Mouse (Mus musculus) heart, embryonic 12.5 days (tissue): ENCODE measurements around the gene Tlr6. TPM values are rescaled to one million over a fixed set of nuclear protein-coding genes. Genes with fewer than 3 reads are reported as not detected.

Experiments used
- ATAC-seq: fragments of 200-750 bp; cut with Nextera tagmentation; 2 replicates; pipeline ENCODE4 v1.8.0; 2017; ENCODE audit warnings: moderate TSS enrichment, moderate library complexity; ENCODE audit not compliant: insufficient number of reproducible peaks, low FRiP score
- H3K27ac ChIP-seq: fragments of 300-500 bp; sonication (generic); 2 replicates; pipeline ENCODE4 v1.5.1; 2016; ENCODE audit warnings: mild to moderate bottlenecking, moderate library complexity; ENCODE audit not compliant: poor library complexity, severe bottlenecking
- H3K27me3 ChIP-seq: fragments of 300-500 bp; sonication (generic); replicated peaks from 2 replicates; pipeline ENCODE4 v1.6.1; 2016; ENCODE audit warnings: mild to moderate bottlenecking, moderate library complexity
- H3K36me3 ChIP-seq: fragments of 300-500 bp; sonication (generic); 2 replicates; pipeline ENCODE4 v1.6.1; 2016; ENCODE audit warnings: mild to moderate bottlenecking, moderate library complexity
- H3K4me1 ChIP-seq: fragments of 300-500 bp; sonication (generic); replicated peaks from 2 replicates; pipeline ENCODE4 v1.6.1; 2016; ENCODE audit warnings: mild to moderate bottlenecking
- H3K4me2 ChIP-seq: fragments of 300-500 bp; sonication (generic); 2 replicates; pipeline ENCODE4 v1.6.1; 2016; ENCODE audit warnings: mild to moderate bottlenecking, moderate library complexity
- H3K4me3 ChIP-seq: fragments of 300-500 bp; sonication (generic); 2 replicates; pipeline ENCODE4 v1.5.1; 2016; ENCODE audit warnings: mild to moderate bottlenecking
- H3K9ac ChIP-seq: fragments of 300-500 bp; sonication (generic); 2 replicates; pipeline ENCODE4 v1.6.1; 2016; ENCODE audit warnings: mild to moderate bottlenecking, moderate library complexity
- H3K9me3 ChIP-seq: fragments of 300-500 bp; sonication (generic); replicated peaks from 2 replicates; pipeline ENCODE4 v1.6.1; 2016; ENCODE audit warnings: mild to moderate bottlenecking, moderate library complexity
- WGBS: fragments of 180-500 bp; shearing (Covaris S2); methylation state at CpG from one replicate; pipeline ENCODE4 v1.1.7; 2016; 5-methylcytosine and 5-hydroxymethylcytosine counted together
- polyA plus RNA-seq: library from polyadenylated mRNA; unstranded; fragments of >200 nt; fragmentation: Nextera tagmentation; extraction: Ambion mirVana; gene quantifications from 2 replicates; pipeline ENCODE4 v1.2.1, GENCODE M21; 2016

The Tlr6 gene
- polyA plus RNA-seq, 1 experiment from 2014 or later = 0.72 TPM

DNA sequence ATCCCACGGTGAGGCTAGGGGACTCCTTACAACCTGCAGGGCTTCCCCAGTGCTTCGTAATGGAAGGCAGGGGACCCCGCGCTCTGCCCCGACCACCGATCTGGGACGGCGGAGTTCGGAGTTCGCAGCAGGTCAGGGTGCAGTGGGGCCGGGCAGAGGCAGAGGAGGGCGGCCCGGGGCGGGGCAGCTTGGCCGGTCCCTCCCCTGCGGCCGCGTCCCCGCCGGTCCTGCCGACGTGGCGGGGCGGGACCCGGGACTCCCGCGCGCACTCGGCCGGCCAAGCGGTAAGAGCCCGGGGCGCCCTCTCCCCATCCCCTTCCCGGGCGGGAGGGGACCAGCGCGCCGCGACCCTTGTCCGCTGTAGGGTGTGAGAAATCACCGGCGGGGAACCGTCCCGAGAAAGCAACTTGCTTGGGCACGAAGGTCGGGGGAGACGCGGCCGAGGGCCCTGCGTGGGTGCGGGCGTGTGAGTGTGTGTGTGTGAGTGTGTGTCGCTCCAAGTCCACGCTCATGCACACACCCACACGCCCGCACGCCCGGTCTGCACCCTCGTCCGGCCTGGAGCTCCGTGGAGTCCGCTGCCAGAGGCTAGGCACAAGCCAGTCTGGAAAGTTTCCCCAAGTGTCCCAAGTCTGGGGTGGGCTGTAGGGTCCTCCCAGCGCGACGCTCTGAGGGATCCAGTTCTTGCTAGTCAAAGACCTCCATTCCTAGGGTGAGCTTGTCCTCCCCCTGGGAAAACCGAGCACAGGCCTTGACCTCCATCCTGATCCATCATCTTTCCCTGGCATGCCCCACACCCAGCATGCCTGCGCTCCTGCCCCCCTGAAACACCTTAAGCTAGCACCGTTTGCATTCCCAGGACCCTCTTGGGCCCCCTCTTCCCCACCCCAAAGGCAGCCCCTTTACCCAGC, 10.2 kb upstream of the Tlr6 start, which contains the start of gene Fam114a1:
Fam114a1 (plus strand) TSS at position 211 of the 911 bp plus-strand sequence.
- Histone ChIP-seq H3K27me3 (no peaks in the 10 kb centered on the region), H3K36me3 (peaks cover 11% of the 10 kb centered on the region; the same call in 1 of the 2 replicates), H3K9ac (peak within 1 kb of the TSS; percentile 93), H3K9me3 (no peaks in the 10 kb centered on the region), H3K27ac (peak within 1 kb of the TSS; percentile 73), H3K4me2 (peak within 1 kb of the TSS; percentile 83), H3K4me3 (peak within 1 kb of the TSS; percentile 84), H3K4me1 (peaks cover 17% of the 10 kb centered on the region)
- WGBS = under 1% methylated on average over 66 of the region's 68 CpGs
- peak; percentile 90 for ATAC-seq

DNA sequence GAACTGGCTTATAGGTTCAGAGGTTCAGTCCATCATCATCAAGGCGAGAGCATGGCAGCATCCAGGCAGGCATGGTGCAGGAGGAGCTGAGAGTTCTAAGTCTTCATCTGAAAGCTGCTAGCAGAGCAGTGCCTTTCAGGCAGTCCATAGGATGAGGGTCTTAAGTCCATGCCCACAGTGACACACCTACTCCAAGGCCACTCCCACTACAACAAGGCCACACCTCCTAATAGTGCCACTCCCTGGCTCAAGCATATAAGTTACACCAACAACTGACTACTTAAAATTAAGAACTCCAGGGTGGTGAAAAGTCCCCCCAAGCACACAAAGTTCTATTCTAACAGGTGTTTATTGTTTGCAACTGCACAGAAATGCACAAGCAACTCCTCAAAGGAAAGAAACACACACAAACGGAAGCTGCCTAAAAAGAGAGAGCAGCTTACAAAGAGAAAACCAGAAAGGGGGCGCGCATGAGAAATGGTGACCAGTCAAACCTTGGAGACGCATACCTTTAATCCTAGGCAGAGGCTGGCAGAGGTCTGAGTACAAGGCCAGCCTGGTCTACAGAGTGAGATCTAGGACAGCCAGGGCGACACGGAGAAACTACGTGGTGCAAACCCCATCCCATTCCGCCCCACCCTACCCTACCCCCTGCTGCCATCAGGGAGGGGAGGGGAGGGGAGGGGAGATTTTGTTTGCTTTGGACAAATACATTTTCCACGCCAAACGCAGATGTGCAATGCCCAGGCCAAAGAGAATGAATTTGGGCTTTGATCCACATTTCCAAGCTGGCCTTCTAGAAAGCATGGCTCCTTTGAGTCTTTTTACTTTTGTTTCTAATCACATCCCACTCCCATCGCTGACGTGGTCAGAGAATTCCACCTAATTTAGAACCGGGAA, 9.3 kb upstream of the Tlr6 start:
- Histone ChIP-seq H3K9me3 (no peaks in the 10 kb centered on the region), H3K4me3 (peak overlapping the region; percentile 84), H3K9ac (peak overlapping the region; percentile 93), H3K4me1 (peaks cover 15% of the 10 kb centered on the region), H3K36me3 (peaks cover 11% of the 10 kb centered on the region; the same call in 1 of the 2 replicates), H3K4me2 (peak overlapping the region; percentile 83), H3K27me3 (no peaks in the 10 kb centered on the region), H3K27ac (peak overlapping the region; percentile 73)
- peak; percentile 48 for ATAC-seq
- WGBS = 4% methylated on average over 14 of the region's 14 CpGs

DNA sequence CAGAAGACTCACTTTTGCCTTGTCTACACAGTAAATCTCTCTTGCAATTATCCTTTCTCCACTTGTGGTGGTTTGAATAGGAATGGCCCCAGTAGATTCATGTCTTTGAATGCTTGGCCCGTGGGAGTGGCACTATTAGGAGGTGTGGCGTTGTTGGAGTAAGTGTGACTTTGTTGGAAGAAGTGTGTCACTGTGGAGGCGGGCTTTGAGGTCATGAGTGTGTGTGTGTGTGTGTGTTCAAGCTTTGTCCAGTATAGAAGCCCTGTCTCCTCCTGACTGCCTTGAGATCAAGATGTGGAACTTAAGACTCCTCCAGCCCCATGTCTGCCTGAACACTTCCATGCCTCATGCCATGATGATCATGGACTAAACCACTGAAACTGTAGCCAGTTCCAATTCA, 3.8 kb upstream of the Tlr6 start:
- Histone ChIP-seq H3K4me3 (no peak overlapping the region), H3K27me3 (no peaks in the 10 kb centered on the region), H3K27ac (no peak overlapping the region), H3K4me2 (no peak overlapping the region), H3K4me1 (no peaks in the 10 kb centered on the region), H3K9me3 (no peaks in the 10 kb centered on the region), H3K36me3 (no peaks in the 10 kb centered on the region), H3K9ac (no peak overlapping the region)
- ATAC-seq = no peak
- 73% methylated on average over 3 of the region's 3 CpGs for WGBS

DNA sequence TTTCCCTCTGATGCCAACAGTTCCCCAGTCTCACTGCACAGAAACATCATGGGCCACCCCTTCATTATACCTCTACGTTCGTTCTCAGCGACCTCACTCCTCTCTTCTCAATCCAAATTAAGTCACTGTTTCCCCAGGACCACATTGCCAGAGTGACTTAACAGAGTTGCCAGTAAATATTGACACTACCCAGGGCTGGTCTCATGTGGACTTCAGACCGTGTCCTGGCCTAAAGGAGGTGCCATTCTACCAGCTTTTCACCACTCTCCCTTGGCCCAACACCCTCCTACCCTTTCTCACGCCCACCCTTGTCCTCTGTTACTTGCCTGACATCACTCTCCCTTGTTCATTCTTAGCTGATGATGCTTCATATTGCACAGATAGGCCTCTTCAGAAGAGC, 3.4 kb upstream of the Tlr6 start:
- H3K27ac ChIP-seq = no peak overlapping the region
- H3K4me2 ChIP-seq = no peak overlapping the region
- WGBS = 73% methylated on average over 5 of the region's 5 CpGs
- no peak for ATAC-seq
- H3K36me3 ChIP-seq = no peaks in the 10 kb centered on the region
- no peaks in the 10 kb centered on the region for H3K4me1 ChIP-seq
- no peak overlapping the region for H3K4me3 ChIP-seq
- no peaks in the 10 kb centered on the region for H3K27me3 ChIP-seq
- no peak overlapping the region for H3K9ac ChIP-seq
- H3K9me3 ChIP-seq = no peaks in the 10 kb centered on the region

DNA sequence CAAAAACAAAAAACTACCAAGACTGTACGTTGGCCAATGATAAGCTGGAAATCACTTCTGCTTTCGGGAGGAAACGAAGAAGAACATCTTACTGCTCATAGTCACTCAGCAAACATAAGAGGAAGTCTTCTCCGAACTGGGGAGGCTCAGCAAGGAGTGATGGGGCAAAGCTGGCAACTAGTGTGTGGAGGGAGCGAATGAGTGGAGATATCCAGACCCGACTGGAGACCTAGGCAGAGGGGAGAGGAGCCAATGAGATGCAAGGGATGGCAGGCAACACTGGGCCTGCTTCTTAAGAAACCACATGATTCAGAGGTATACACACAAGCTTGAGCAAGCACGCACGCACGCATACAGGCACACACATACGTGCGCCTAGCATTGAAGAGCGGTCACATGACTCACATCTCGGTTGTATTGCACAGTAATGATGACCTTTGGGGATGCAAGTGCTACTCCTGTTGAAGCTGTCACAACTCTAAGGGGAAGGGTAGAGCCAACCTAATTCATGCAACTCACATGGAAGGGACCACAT, 1.0 kb upstream of the Tlr6 start:
- Histone ChIP-seq H3K9ac (no peak overlapping the region), H3K4me1 (no peaks in the 10 kb centered on the region), H3K27ac (no peak overlapping the region), H3K9me3 (no peaks in the 10 kb centered on the region), H3K4me2 (no peak overlapping the region), H3K4me3 (no peak overlapping the region), H3K27me3 (no peaks in the 10 kb centered on the region), H3K36me3 (no peaks in the 10 kb centered on the region)
- 87% methylated on average over 13 of the region's 13 CpGs for WGBS
- no peak for ATAC-seq

DNA sequence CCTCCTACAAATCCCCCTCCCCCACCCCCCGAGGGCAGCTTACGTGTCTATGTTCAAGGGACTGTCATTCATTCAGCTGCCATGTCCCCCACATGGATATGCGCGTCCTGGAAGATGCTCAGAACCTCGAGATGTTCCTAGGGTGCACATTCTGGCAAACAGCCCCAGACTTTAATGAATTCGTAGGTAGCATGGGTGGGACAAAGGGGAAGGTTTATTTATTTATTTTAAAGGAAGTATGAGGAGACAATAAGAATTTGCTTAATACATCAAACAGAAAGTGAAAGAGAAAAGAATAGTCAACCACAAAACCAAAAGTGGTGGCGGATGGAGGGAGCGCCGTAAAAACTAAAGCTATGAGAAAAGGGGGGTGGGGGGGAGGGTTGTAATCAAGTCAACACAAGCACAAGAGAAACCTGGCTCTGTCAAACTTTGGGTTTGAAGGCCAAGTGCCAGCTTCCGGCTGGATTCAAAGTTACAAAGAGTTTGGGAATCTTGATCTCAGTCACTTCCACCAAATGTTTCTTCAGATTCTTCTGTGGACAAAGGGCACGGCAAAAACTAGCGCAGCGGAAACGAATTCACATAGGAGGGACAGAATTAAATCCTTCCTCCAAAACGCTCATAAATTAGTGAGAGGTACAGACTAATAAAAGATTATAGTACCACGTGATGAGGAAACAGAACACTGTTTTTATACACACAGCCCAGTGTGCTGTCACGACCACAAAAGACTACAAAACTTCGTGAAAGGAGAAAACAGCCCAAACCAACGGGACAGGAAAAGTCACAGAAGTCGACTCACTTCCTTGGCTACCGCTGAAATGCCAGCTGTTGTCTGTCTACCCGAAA, 680 bp downstream of the Tlr6 start:
- Histone ChIP-seq H3K27ac (no peak overlapping the region), H3K4me2 (no peak overlapping the region), H3K36me3 (no peaks in the 10 kb centered on the region), H3K27me3 (no peaks in the 10 kb centered on the region), H3K9ac (no peak overlapping the region), H3K4me3 (no peak overlapping the region), H3K9me3 (no peaks in the 10 kb centered on the region), H3K4me1 (no peaks in the 10 kb centered on the region)
- ATAC-seq = no peak
- 79% methylated on average over 22 of the region's 22 CpGs for WGBS

DNA sequence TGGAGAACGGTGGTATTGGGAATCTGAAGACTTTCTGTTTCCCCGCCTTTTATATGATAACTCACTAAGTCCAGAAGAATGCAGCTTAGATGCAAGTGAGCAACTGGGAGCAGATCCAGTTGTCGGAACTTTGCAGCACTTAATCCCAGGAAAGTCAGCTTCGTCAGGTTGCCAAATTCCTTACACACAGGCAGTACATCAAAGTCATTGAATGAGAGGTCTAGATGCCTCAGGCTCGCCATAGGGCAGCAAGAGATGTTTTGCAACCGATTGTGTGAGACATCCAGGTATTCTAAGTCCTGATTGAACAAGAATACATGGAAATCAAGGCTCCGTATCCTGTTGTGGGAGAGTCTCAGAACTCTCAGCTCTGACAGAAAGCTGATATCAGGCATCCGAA, 5.0 kb downstream of the Tlr6 start:
- Histone ChIP-seq H3K27me3 (no peaks in the 10 kb centered on the region), H3K9me3 (no peaks in the 10 kb centered on the region), H3K4me1 (no peaks in the 10 kb centered on the region), H3K36me3 (no peaks in the 10 kb centered on the region), H3K27ac (no peak overlapping the region), H3K4me2 (no peak overlapping the region), H3K9ac (no peak overlapping the region), H3K4me3 (no peak overlapping the region)
- no peak for ATAC-seq
- 71% methylated on average over 8 of the region's 8 CpGs for WGBS

DNA sequence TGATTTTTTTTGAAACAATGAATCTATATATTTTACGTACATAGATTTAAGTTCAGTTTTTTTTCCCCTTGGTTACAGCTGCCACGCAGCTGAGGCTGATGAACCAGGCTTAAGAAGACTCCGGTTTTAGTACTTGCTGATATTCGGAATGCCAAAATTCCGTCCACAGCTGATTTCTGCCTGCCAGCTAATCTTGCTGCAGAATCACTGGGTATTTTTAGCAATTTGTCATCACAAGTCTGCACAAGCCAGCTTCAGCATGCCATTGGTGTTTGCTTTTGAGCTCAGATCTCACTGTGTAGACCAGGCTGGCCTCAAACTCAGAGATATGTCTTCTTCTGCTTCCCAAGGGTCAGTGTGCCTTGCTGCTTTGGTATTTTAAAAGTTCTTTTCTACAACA, 8.4 kb downstream of the Tlr6 start:
- Histone ChIP-seq H3K4me1 (no peaks in the 10 kb centered on the region), H3K36me3 (no peaks in the 10 kb centered on the region), H3K9me3 (no peaks in the 10 kb centered on the region), H3K4me2 (no peak overlapping the region), H3K27me3 (no peaks in the 10 kb centered on the region), H3K4me3 (no peak overlapping the region), H3K27ac (no peak overlapping the region), H3K9ac (no peak overlapping the region)
- no peak for ATAC-seq
- 56% methylated on average over 5 of the region's 5 CpGs for WGBS

DNA sequence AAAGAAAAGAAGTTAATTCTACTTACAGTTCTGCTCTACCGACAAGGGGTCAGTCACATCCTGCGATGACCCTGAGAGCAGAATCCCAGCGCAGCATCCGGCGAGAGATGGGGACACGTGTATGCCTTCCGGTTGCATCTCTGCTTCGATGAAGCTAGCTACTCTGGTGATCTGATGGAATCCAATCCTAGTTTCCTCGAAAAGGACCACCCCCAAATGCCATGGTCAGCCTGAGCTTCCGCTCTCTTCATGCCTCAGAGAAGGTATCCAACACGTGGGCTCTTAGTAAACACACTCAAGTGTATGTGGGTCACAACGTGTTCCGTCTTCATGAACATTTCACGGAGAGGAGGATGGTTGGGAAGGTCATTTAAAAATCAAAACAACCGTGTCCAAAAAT, 27.1 kb downstream of the Tlr6 start:
- no peak for ATAC-seq
- WGBS = 84% methylated on average over 15 of the region's 15 CpGs
- no peak overlapping the region for H3K9ac ChIP-seq
- H3K4me2 ChIP-seq = no peak overlapping the region
- H3K4me1 ChIP-seq = no peaks in the 10 kb centered on the region
- H3K4me3 ChIP-seq = no peak overlapping the region
- no peak overlapping the region for H3K27ac ChIP-seq
- H3K9me3 ChIP-seq = peaks cover 3% of the 10 kb centered on the region
- no peaks in the 10 kb centered on the region for H3K36me3 ChIP-seq
- H3K27me3 ChIP-seq = no peaks in the 10 kb centered on the region

DNA sequence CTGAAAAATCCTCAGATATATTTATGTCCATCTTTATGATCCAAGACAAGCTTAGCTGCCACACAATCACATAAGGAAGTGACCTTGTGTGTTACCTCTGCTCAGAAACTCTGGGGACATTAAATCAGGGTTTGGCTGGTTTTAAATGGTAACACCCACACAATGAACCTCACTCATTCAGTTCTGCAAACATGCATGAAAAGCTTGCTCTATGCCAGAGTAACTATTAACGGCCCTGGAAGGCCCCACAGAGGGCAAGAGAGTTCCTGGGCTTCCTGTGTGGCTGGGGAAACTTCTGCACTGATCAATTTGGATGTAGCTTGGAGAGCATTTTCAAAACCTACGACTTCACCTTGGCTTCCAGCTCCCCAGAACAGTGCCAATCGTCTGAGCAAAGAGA, 27.7 kb downstream of the Tlr6 start:
- H3K27me3 ChIP-seq = no peaks in the 10 kb centered on the region
- H3K4me1 ChIP-seq = no peaks in the 10 kb centered on the region
- no peak overlapping the region for H3K27ac ChIP-seq
- H3K4me2 ChIP-seq = no peak overlapping the region
- no peak overlapping the region for H3K9ac ChIP-seq
- H3K4me3 ChIP-seq = no peak overlapping the region
- ATAC-seq = no peak
- H3K9me3 ChIP-seq = no peaks in the 10 kb centered on the region
- no peaks in the 10 kb centered on the region for H3K36me3 ChIP-seq
- WGBS = 59% methylated on average over 3 of the region's 3 CpGs
